ENCODE assay signal across 16 mouse cellular contexts in the genomic region with DNA sequence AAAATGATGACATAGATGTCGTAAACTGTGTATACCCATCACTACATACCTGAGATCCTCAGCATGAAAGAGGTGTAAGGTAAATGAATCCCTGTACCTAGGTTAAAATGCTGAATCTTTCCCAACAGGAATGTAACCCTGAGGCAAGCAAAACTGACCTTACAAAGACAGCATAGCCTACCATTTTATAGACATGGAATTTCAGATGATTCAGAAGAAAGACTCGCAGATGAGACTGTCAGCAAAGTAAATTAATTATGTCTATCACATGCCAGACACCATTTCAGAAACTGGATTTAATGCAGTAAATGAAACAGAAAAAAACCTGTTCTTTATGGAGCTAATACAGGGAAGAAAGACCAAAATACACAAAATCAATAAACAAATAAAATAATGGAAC.
"Had no signal": no experiment of that assay in that cellular context is flagged by ENCODE, and none has a peak within 500 bp of the region (broad histone marks: within the 10 kb centered on the region; RNA-seq: fewer than 3 reads in every experiment).

No protein-coding gene starts in this region.

- DNase-seq: retina, postnatal 1 day; right cerebral cortex, adult 18-20 months; right cerebral cortex, postnatal 14 days; right cerebral cortex, postnatal 25 days; right cerebral cortex, postnatal 4 days; spleen, adult 18-20 months; thymus, adult 18-20 months; thymus, adult 2 months; thymus, postnatal 14 days; thymus, postnatal 25 days; thymus, postnatal 36 days; thymus, postnatal 4 days had no signal

- H3K27me3 ChIP-seq: neural tube, embryonic 12.5 days; neural tube, embryonic 13.5 days; neural tube, embryonic 15.5 days; stomach, embryonic 15.5 days had no signal
